Mouse (Mus musculus) retina, embryonic 14.5 days (tissue): ENCODE data around the gene Lipo3.
"Not testable (repeated sequence)": the region's sequence is repeated elsewhere in the genome, so short reads cannot be mapped to it uniquely, and the experiment has no call there.

Experiments
- DNase-seq: peaks from one replicate; pipeline ENCODE4 v3.0.0-alpha.2; 2015; ENCODE audit warnings: low spot score

Lipo3 gene

GRCm38 (mm10) chr19:33761287-33762086 lies at the start of gene Lipo3:
TSS of gene Lipo3 (minus strand) at chr19:33761951.
- DNase-seq, result peak; percentile 83

- not testable (repeated sequence) for DNase-seq
Measured at GRCm38 (mm10) chr19:33787359-33787758, 25.6 kb upstream of the Lipo3 start, which contains the start of gene Lipo1. TSS of gene Lipo1 (minus strand) at chr19:33787459.

DNA sequence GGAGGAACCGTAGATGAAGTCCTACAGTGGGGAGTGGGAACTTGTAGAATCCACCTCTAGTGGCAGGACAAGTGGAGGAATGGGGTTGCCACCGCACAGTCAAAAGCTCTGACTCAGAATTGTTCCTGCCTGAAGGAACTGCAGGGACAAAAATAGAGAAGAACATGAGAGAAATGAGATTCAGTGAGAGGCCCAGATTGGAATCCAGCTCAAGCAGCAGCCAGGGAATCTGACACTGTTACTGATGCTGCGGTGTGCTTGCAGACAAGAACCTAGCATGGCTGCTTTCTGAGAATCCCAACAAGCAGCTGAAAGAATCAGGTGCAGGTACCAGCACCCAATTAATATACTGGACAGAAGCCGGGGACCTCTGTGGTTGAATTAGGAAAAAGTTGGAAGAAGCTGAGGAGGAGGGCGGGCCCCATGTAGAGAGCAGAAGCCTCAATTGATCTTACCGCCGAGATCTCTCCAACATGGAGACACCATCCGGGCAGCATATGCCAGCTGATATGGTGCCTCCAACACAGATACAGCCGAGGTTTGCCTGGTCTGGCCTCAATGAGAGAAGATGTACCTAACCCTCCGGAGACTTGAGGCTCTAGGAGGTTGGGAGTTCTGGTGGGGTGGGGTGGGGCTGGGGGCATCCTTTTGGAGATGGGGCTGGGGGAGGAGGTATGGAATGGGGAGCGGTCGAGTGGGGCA lies 25.0 kb upstream of the Lipo3 start:
- no peak for DNase-seq

DNA sequence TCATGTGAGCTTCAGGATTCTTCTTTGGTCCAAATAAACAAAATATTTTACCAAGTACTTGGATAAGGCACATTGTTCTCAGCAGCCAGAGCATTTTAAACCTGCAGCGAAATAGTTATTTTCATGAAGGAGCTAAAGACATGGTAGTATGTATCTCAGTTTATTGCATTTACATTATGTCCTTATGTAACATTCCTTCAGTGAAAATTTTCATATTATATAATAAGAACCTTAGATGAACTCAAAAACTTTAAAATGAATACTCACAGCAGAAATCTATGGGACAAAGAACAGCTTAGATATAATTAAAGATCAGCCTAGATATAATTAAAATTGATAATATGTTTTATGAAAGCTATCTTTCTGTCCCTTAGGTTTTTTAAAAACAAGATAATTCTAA lies 10.5 kb downstream of the Lipo3 start, which contains the start of gene Lipo2:
Lipo2 (minus strand) TSS at position 101 of the 400 bp plus-strand sequence.
- not testable (repeated sequence) for DNase-seq

DNA sequence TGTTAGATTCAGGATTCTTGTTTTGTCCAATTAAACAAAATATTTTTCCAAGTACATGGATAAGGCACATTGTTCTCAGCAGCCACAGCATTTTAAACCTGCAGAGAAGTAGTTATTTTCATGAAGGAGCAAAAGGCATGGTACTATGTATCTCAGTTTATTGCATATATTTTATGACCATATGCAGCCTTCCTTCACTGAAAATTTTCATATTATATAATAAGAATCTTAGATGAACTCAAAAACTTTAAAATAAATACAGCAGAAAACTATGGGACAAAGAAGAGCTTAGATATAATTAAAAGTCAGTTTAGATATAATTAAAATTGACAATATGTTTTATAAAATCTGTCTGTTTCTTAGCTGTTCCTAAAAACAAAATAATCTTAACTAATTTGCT lies 136.6 kb downstream of the Lipo3 start, which contains the start of gene Gm8978:
Gm8978 (minus strand) TSS at position 101 of the 400 bp plus-strand sequence.
- DNase-seq, result not testable (repeated sequence)

- peak; percentile 7 for DNase-seq
Measured at GRCm38 (mm10) chr19:33589626-33590302, 172.0 kb downstream of the Lipo3 start.

GRCm38 (mm10) chr19:33568551-33568950 lies 193.2 kb downstream of the Lipo3 start:
- not testable (repeated sequence) for DNase-seq

DNA sequence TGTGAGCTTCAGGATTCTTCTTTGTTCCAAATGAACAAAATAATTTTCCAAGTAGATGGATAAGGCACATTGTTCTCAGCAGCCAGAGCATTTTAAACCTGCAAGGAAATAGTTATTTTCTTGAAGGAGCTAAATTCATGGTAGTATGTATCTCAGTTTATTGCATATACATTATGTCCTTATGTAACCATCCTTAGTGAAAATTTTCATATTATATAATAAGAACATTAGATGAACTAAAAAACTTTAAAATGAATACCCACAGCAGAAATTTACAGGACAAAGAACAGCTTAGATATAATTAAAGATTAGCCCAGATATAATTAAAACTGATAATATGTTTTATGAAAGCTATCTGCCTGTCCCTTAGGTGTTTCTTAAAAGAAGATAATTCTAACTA lies 244.1 kb downstream of the Lipo3 start, which contains the start of gene Lipo4:
Lipo4 (minus strand) TSS at position 101 of the 400 bp plus-strand sequence.
- DNase-seq, result no peak
